Mouse (Mus musculus) macrophage (primary cell): ENCODE measurements around the gene Olfr477. TPM values are rescaled to one million over a fixed set of nuclear protein-coding genes. Genes with fewer than 3 reads are reported as not detected.
"Not testable (repeated sequence)": the region's sequence is repeated elsewhere in the genome, so short reads cannot be mapped to it uniquely, and the experiment has no call there.

Experiments
- H3K27ac ChIP-seq: fragments of 350-480 bp; formaldehyde crosslinking; 2 replicates; pipeline ENCODE4 v1.9.0; 2021
- H3K36me3 ChIP-seq: fragments of 350-480 bp; formaldehyde crosslinking; 2 replicates; pipeline ENCODE4 v1.9.0; 2021; ENCODE audit errors: inconsistent target
- H3K4me3 ChIP-seq: fragments of 350-480 bp; formaldehyde crosslinking; 2 replicates; pipeline ENCODE4 v1.9.0; 2021; ENCODE audit errors: inconsistent target
- H3K79me2 ChIP-seq: fragments of 350-480 bp; formaldehyde crosslinking; 2 replicates; pipeline ENCODE4 v1.9.0; 2021; ENCODE audit errors: inconsistent target
- WGBS: methylation state at CpG from one replicate; pipeline ENCODE4 v1.1.7; 2026; ENCODE audit warnings: inconsistent platforms; ENCODE audit not compliant: missing documents; 5-methylcytosine and 5-hydroxymethylcytosine counted together
- polyA plus RNA-seq: library from polyadenylated mRNA; stranded (reverse); fragments of 250-400 nt; gene quantifications from 3 replicates; pipeline ENCODE4 v1.2.4, GENCODE M21; 2018; ENCODE audit warnings: inconsistent platforms
- total RNA-seq, 78 experiments: library from RNA; depleted of rRNA; stranded (reverse); fragments of 250-400 nt; gene quantifications; 1 replicate in 9 of 78; 2 replicates in 24 of 78; 3 replicates in 43 of 78; 4 replicates in 2 of 78; pipeline ENCODE4 v1.2.4; 2018; ENCODE audit warnings: inconsistent platforms in 56 of 78

The Olfr477 gene
- total RNA-seq (2018; cell fraction: chromatin; rRNA removed) = not detected
- total RNA-seq (2018; cell fraction: cytosol; rRNA removed) = not detected
- not detected for total RNA-seq (2018; cell fraction: nucleus; rRNA removed)
- not detected in 3 replicates for polyA plus RNA-seq

DNA sequence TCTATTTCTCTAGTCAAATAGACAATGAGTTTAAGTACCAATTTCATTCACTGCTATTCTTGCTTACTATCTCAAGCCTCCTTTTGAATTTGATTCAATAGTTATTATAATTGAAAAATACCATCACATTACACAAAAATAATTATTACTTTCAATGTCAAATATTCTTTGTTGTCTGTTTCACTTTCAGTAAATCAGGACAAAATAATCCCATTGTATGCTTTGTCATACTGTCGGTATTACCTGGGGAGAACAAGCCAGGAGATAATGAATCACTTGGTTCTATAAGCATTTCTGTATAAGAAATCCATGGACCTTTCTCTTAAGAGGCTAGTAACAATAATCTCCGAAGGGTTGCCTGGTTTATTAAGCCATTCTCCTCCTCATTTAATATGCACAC lies at the start of gene Olfr477:
Gene Olfr477 (plus strand): TSS at position 301 of the 400 bp plus-strand sequence.
- H3K27ac ChIP-seq = no peak within 1 kb of the TSS
- 74% methylated on average over 2 of the region's 2 CpGs for WGBS
- no peak within 1 kb of the TSS for H3K4me3 ChIP-seq

DNA sequence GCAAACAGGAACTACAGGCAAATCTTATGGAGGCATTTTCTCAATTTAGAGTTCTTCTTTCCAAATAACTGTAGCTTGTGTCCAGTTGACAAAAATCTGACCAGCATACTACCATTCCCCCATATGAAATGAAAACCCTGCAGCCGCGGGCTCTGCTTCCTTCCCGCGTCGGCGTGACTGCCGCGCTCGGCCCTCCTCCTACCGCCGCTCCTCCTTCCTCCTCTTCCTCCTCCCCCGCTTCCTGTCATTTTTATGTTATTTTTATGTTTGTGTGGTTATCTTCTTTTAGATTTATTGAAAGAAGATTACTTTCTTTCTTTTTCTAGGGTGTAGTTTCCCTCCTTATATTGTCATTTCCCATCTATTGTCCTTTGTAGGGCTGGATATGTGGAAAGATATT lies 34.0 kb upstream of the Olfr477 start:
- H3K79me2 ChIP-seq, H3K27ac ChIP-seq, H3K36me3 ChIP-seq, H3K4me3 ChIP-seq: not testable (repeated sequence)
- WGBS = 97% methylated on average over 6 of the region's 12 CpGs

More for the DNA sequence above, at the start of gene Olfr477:
- H3K36me3 ChIP-seq = no peaks in the 10 kb centered on the region
- H3K79me2 ChIP-seq = no peaks in the 10 kb centered on the region

DNA sequence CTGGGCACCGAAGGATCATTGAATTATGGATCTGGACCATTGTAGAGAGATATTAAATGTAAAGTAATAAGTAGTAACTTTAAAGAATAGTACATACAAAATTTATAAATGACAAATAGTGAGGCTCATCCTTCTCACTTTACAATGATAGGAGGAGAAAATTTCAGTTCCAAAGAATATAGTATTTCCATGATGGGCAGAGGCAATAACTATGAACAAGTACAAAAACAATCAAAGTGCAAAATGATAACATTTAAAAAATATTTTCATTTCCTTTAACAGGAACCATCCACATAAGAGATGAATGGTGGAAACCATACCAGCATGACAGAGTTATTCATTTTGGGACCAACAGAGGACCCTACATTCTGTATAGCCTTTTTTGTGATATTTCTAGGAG lies 32.1 kb upstream of the Olfr477 start, which contains the start of gene Olfr474:
Gene Olfr474 (plus strand): TSS at position 301 of the 400 bp plus-strand sequence.
- no peak within 1 kb of the TSS for H3K27ac ChIP-seq
- WGBS = 87% methylated on average over 1 of the region's 1 CpGs
- no peaks in the 10 kb centered on the region for H3K79me2 ChIP-seq
- no peaks in the 10 kb centered on the region for H3K36me3 ChIP-seq
- no peak within 1 kb of the TSS for H3K4me3 ChIP-seq

DNA sequence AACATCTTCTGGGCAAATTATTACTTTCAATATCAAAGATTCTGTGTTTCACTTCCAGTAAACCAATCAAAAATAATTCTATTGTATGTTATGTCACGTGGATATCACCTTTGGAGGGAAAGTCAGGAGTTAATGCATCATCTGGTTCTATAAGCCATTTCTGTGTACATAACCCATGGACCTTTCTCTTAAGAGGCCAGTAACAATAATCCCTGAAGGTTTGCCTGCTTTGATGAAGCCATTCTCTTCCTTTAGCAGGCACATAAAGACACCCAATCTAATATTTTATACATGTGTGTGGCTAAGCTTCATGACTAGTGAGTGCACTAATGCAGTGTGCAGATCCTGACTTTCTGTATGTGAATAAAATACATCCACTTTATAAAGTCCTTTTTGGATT lies 22.0 kb upstream of the Olfr477 start, which contains the start of gene Olfr476:
Gene Olfr476 (plus strand): TSS at position 301 of the 400 bp plus-strand sequence.
- no peaks in the 10 kb centered on the region for H3K36me3 ChIP-seq
- 60% methylated on average over 1 of the region's 1 CpGs for WGBS
- H3K79me2 ChIP-seq = no peaks in the 10 kb centered on the region
- H3K4me3 ChIP-seq = no peak within 1 kb of the TSS
- no peak within 1 kb of the TSS for H3K27ac ChIP-seq

DNA sequence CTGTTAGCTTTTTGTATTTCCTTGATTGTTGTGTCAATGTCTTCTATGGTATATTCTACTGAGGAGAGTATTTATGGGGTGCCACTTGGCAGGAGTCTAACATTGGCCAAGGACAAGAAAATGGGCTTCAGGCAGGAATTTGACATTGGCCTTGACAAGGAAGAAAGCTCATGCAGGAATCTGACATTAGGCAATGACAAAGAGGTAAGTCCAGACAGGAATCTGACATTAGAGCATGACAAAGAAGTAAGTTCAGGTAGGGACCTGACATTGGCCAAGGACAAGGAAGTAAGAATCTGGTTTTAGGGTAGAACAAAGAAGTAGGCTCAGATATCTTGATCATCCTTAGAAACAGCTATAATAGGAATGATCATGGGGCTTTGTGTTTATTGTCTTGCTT lies 27.8 kb downstream of the Olfr477 start:
- not testable (repeated sequence) for H3K4me3 ChIP-seq, H3K79me2 ChIP-seq, H3K36me3 ChIP-seq, H3K27ac ChIP-seq

DNA sequence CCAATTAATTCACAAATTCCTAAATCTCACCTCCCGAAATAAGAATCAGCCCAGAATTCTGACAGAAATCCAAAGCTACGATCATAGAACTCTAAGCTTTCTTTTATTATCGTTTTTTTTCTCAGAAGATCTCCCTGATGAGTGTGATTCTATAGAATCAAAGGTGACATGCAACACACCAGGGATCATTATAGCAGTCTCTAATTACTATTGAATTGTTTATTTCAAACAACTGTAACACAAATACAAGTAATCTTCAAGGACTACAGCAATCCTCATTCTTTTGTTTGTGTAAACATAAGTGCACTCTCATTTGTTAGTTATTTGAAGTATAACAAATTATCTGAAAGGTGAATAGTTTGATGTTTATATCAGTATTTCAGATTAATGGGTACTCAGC lies 47.4 kb downstream of the Olfr477 start, which contains the start of gene Olfr478:
Gene Olfr478 (minus strand): TSS at position 101 of the 400 bp plus-strand sequence.
- Histone ChIP-seq H3K27ac (no peak within 1 kb of the TSS), H3K4me3 (no peak within 1 kb of the TSS), H3K36me3 (no peaks in the 10 kb centered on the region), H3K79me2 (no peaks in the 10 kb centered on the region)
- WGBS = 82% methylated on average over 3 of the region's 3 CpGs

Other genes starting within 250 kb of the Olfr477 start
- not detected in 3 replicates for gene Cyb5r2, start 228.7 kb upstream of the Olfr477 start, polyA plus RNA-seq
- not detected in 3 replicates for gene Ovch2, start 185.5 kb upstream of the Olfr477 start, polyA plus RNA-seq
- not detected in 3 replicates for gene Olfr467, start 174.4 kb upstream of the Olfr477 start, polyA plus RNA-seq
- gene Olfr469, start 161.2 kb upstream of the Olfr477 start, polyA plus RNA-seq = not detected in 3 replicates
- gene Olfr470, start 139.2 kb upstream of the Olfr477 start, polyA plus RNA-seq = not detected in 3 replicates
- gene Olfr472, start 88.8 kb upstream of the Olfr477 start, polyA plus RNA-seq = not detected in 3 replicates
- gene Olfr473, start 56.2 kb upstream of the Olfr477 start, polyA plus RNA-seq = not detected in 3 replicates
- not detected in 3 replicates for gene Olfr474, start 32.0 kb upstream of the Olfr477 start, polyA plus RNA-seq
- not detected in 3 replicates for gene Olfr476, start 21.9 kb upstream of the Olfr477 start, polyA plus RNA-seq
- gene Olfr478, start 47.3 kb downstream of the Olfr477 start, polyA plus RNA-seq = not detected in 3 replicates
- gene Olfr479, start 64.0 kb downstream of the Olfr477 start, polyA plus RNA-seq = not detected in 3 replicates
- gene Olfr480, start 80.7 kb downstream of the Olfr477 start, polyA plus RNA-seq = not detected in 3 replicates
- gene Olfr481, start 93.2 kb downstream of the Olfr477 start, polyA plus RNA-seq = not detected in 3 replicates
- gene Olfr482, start 110.9 kb downstream of the Olfr477 start, polyA plus RNA-seq = 0.11 TPM in 1 of 3 replicates, not detected in the others
- gene Olfr483, start 114.2 kb downstream of the Olfr477 start, polyA plus RNA-seq = not detected in 3 replicates
- not detected in 3 replicates for gene Olfr484, start 140.8 kb downstream of the Olfr477 start, polyA plus RNA-seq
- gene Olfr485, start 173.2 kb downstream of the Olfr477 start, polyA plus RNA-seq = not detected in 3 replicates
- gene Olfr486, start 186.0 kb downstream of the Olfr477 start, polyA plus RNA-seq = not detected in 3 replicates
- not detected in 3 replicates for gene Olfr487, start 227.9 kb downstream of the Olfr477 start, polyA plus RNA-seq